Mouse (Mus musculus): ENCODE measurements around the gene Golph3. TPM values are rescaled to one million over a fixed set of nuclear protein-coding genes. Genes with fewer than 3 reads are reported as not detected.

The Golph3 gene
- polyA plus RNA-seq, 1 experiment = 91.2 TPM

GRCm38 (mm10) chr15:12310676-12311075 lies 10.6 kb upstream of the Golph3 start:
- Histone ChIP-seq H3K4me1 (ENCODE audit: control insufficient read depth, insufficient read depth, low read length) (peaks cover 3% of the 10 kb centered on the region; the same call in 1 of the 2 replicates), H3K4me3 (replicated peaks; ENCODE audit: insufficient read depth, low read depth, low read length) (no peak overlapping the region), H3K27me3 (ENCODE audit: control insufficient read depth, insufficient read depth, low read length) (no peaks in the 10 kb centered on the region), H3K27ac (ENCODE audit: insufficient read depth, low read length) (no peak overlapping the region)
- TF ChIP-seq CTCF (IDR thresholded peaks at IDR 0.05; ENCODE audit: borderline replicate concordance, insufficient read depth, low read depth, low read length) (no peak), POLR2A (IDR thresholded peaks at IDR 0.05; ENCODE audit: borderline replicate concordance, insufficient read depth, low read length) (no peak)
- no peak for DNase-seq
- 96% methylated on average over 4 of the region's 4 CpGs for WGBS

- no peak for DNase-seq
- H3K27ac ChIP-seq (ENCODE audit: insufficient read depth, low read length) = no peak overlapping the region
- 88% methylated on average over 7 of the region's 7 CpGs for WGBS
These were observed 9.8 kb upstream of the Golph3 start for GRCm38 (mm10) chr15:12311465-12311864.

GRCm38 (mm10) chr15:12313255-12313654 lies 8.0 kb upstream of the Golph3 start:
- no peak overlapping the region for H3K27ac ChIP-seq (ENCODE audit: insufficient read depth, low read length)
- WGBS = 57% methylated on average over 1 of the region's 1 CpGs
- no peaks in the 10 kb centered on the region for H3K27me3 ChIP-seq (ENCODE audit: control insufficient read depth, insufficient read depth, low read length)
- DNase-seq = no peak
- TF ChIP-seq POLR2A (IDR thresholded peaks at IDR 0.05; ENCODE audit: borderline replicate concordance, insufficient read depth, low read length) = no peak
- no peak for TF ChIP-seq CTCF (IDR thresholded peaks at IDR 0.05; ENCODE audit: borderline replicate concordance, insufficient read depth, low read depth, low read length)
- no peak overlapping the region for H3K4me3 ChIP-seq (replicated peaks; ENCODE audit: insufficient read depth, low read depth, low read length)
- no peaks in the 10 kb centered on the region for H3K4me1 ChIP-seq (ENCODE audit: control insufficient read depth, insufficient read depth, low read length)

More at GRCm38 (mm10) chr15:12311465-12311864, 9.8 kb upstream of the Golph3 start:
- peaks cover under 1% of the 10 kb centered on the region; the same call in 1 of the 2 replicates for H3K4me1 ChIP-seq (ENCODE audit: control insufficient read depth, insufficient read depth, low read length)
- H3K27me3 ChIP-seq (ENCODE audit: control insufficient read depth, insufficient read depth, low read length) = no peaks in the 10 kb centered on the region
- no peak for TF ChIP-seq POLR2A (IDR thresholded peaks at IDR 0.05; ENCODE audit: borderline replicate concordance, insufficient read depth, low read length)
- H3K4me3 ChIP-seq (replicated peaks; ENCODE audit: insufficient read depth, low read depth, low read length) = no peak overlapping the region

DNA sequence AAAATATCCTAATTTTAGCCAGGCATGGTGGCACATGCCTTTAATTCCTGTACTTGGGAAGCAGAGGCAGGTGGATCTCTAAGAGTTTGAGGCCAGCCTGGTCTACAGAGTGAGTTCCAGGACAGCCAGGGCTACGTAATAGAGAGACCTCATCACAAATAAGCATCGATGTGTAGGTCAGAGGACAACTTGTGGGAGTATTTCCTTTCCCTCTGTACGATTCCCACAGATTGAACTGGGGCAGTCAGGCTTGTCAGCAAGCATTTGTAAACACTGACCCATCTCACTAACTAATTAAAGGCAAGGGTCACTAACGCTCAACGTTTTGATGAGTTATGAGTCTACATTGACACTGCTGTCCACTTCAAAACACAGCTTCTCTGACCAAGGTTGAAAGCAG lies 6.7 kb upstream of the Golph3 start:
- H3K27ac ChIP-seq (ENCODE audit: insufficient read depth, low read length) = no peak overlapping the region
- H3K4me1 ChIP-seq (ENCODE audit: control insufficient read depth, insufficient read depth, low read length) = no peaks in the 10 kb centered on the region
- WGBS = 81% methylated on average over 5 of the region's 5 CpGs
- no peak for TF ChIP-seq POLR2A (IDR thresholded peaks at IDR 0.05; ENCODE audit: borderline replicate concordance, insufficient read depth, low read length)
- DNase-seq = no peak
- H3K4me3 ChIP-seq (replicated peaks; ENCODE audit: insufficient read depth, low read depth, low read length) = no peak overlapping the region
- no peaks in the 10 kb centered on the region for H3K27me3 ChIP-seq (ENCODE audit: control insufficient read depth, insufficient read depth, low read length)

GRCm38 (mm10) chr15:12315996-12316395 lies 5.3 kb upstream of the Golph3 start:
- Histone ChIP-seq H3K4me3 (replicated peaks; ENCODE audit: insufficient read depth, low read depth, low read length) (no peak overlapping the region), H3K27me3 (ENCODE audit: control insufficient read depth, insufficient read depth, low read length) (no peaks in the 10 kb centered on the region), H3K4me1 (ENCODE audit: control insufficient read depth, insufficient read depth, low read length) (no peaks in the 10 kb centered on the region), H3K27ac (ENCODE audit: insufficient read depth, low read length) (no peak overlapping the region)
- no peak for TF ChIP-seq POLR2A (IDR thresholded peaks at IDR 0.05; ENCODE audit: borderline replicate concordance, insufficient read depth, low read length)
- no peak for TF ChIP-seq CTCF (IDR thresholded peaks at IDR 0.05; ENCODE audit: borderline replicate concordance, insufficient read depth, low read depth, low read length)
- 73% methylated on average over 2 of the region's 2 CpGs for WGBS
- DNase-seq = no peak

- TF ChIP-seq CTCF (IDR thresholded peaks at IDR 0.05; ENCODE audit: borderline replicate concordance, insufficient read depth, low read depth, low read length) (no peak), POLR2A (IDR thresholded peaks at IDR 0.05; ENCODE audit: borderline replicate concordance, insufficient read depth, low read length) (no peak)
- DNase-seq = no peak
- no peaks in the 10 kb centered on the region for H3K4me1 ChIP-seq (ENCODE audit: control insufficient read depth, insufficient read depth, low read length)
- H3K4me3 ChIP-seq (replicated peaks; ENCODE audit: insufficient read depth, low read depth, low read length) = no peak overlapping the region
- no peak overlapping the region for H3K27ac ChIP-seq (ENCODE audit: insufficient read depth, low read length)
- 84% methylated on average over 5 of the region's 5 CpGs for WGBS
- H3K27me3 ChIP-seq (ENCODE audit: control insufficient read depth, insufficient read depth, low read length) = no peaks in the 10 kb centered on the region
These were observed 4.0 kb upstream of the Golph3 start for GRCm38 (mm10) chr15:12317290-12317689.

DNA sequence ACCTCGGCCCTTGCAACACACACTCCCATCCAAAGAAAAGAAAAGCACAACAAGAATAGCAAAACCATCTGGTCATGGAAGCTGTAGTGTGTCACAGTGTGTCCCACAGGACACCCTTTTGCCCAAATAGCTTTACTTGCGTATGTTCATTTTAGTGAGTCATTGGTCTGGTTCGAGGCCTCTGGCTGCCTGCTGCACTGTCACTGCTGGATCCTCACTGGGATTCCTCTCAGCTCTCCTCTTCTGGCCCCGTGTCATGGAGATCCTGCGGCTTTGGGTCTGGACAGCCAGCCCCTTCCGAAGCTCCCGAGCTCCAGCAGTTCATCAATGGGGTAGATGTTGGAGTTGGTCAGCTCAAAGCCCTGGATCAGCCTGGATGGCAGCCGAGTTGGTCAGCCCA lies 2.8 kb upstream of the Golph3 start:
- H3K27ac ChIP-seq (ENCODE audit: insufficient read depth, low read length) = no peak overlapping the region
- WGBS = 68% methylated on average over 8 of the region's 8 CpGs
- no peaks in the 10 kb centered on the region for H3K27me3 ChIP-seq (ENCODE audit: control insufficient read depth, insufficient read depth, low read length)
- DNase-seq = no peak
- TF ChIP-seq POLR2A (IDR thresholded peaks at IDR 0.05; ENCODE audit: borderline replicate concordance, insufficient read depth, low read length) = no peak
- no peak for TF ChIP-seq CTCF (IDR thresholded peaks at IDR 0.05; ENCODE audit: borderline replicate concordance, insufficient read depth, low read depth, low read length)
- no peak overlapping the region for H3K4me3 ChIP-seq (replicated peaks; ENCODE audit: insufficient read depth, low read depth, low read length)
- no peaks in the 10 kb centered on the region for H3K4me1 ChIP-seq (ENCODE audit: control insufficient read depth, insufficient read depth, low read length)

- Histone ChIP-seq H3K4me3 (replicated peaks; ENCODE audit: insufficient read depth, low read depth, low read length) (no peak overlapping the region), H3K27ac (ENCODE audit: insufficient read depth, low read length) (no peak overlapping the region), H3K27me3 (ENCODE audit: control insufficient read depth, insufficient read depth, low read length) (no peaks in the 10 kb centered on the region), H3K4me1 (ENCODE audit: control insufficient read depth, insufficient read depth, low read length) (peaks cover 6% of the 10 kb centered on the region)
- 59% methylated on average over 5 of the region's 5 CpGs for WGBS
- no peak for TF ChIP-seq POLR2A (IDR thresholded peaks at IDR 0.05; ENCODE audit: borderline replicate concordance, insufficient read depth, low read length)
- no peak for TF ChIP-seq CTCF (IDR thresholded peaks at IDR 0.05; ENCODE audit: borderline replicate concordance, insufficient read depth, low read depth, low read length)
- no peak for DNase-seq
These were observed 1.4 kb upstream of the Golph3 start for GRCm38 (mm10) chr15:12319889-12320288.
